22 mouse cellular contexts compared by ENCODE assay signal in genomic region chr3:142594547-142594946, GRCm38 (mm10). TPM values are rescaled to one million over a fixed set of nuclear protein-coding genes. Genes with fewer than 3 reads are reported as not detected.
"Had no signal": no experiment of that assay in that cellular context is flagged by ENCODE, and none has a peak within 500 bp of the region (broad histone marks: within the 10 kb centered on the region; RNA-seq: fewer than 3 reads in every experiment).

Gene Gbp2b (plus strand): TSS chr3:142594847.

- ATAC-seq: midbrain, embryonic 16.5 days had no signal

- H3K9ac ChIP-seq: lung, embryonic 14.5 days; midbrain, embryonic 12.5 days; neural tube, embryonic 13.5 days; neural tube, embryonic 15.5 days had no signal

- H3K4me1 ChIP-seq: midbrain, embryonic 10.5 days; midbrain, embryonic 12.5 days; neural tube, embryonic 13.5 days; neural tube, embryonic 15.5 days had no signal

- H3K4me3 ChIP-seq: midbrain, embryonic 10.5 days; midbrain, embryonic 12.5 days; myocyte; neural tube, embryonic 13.5 days; neural tube, embryonic 15.5 days had no signal

- H3K9me3 ChIP-seq: midbrain, embryonic 10.5 days; midbrain, embryonic 12.5 days; neural tube, embryonic 13.5 days; neural tube, embryonic 15.5 days had no signal

- H3K27ac ChIP-seq: midbrain, embryonic 10.5 days; midbrain, embryonic 12.5 days; neural tube, embryonic 13.5 days; neural tube, embryonic 15.5 days had no signal

- H3K36me3 ChIP-seq: midbrain, embryonic 10.5 days; midbrain, embryonic 12.5 days; neural tube, embryonic 13.5 days; neural tube, embryonic 15.5 days had no signal

- H3K4me2 ChIP-seq: lung, embryonic 14.5 days; midbrain, embryonic 12.5 days; neural tube, embryonic 13.5 days; neural tube, embryonic 15.5 days had no signal

- H3K27me3 ChIP-seq: midbrain, embryonic 12.5 days; neural tube, embryonic 13.5 days; neural tube, embryonic 15.5 days had no signal

- DNase-seq: lung, embryonic 14.5 days; lung, postnatal 10 days; lung, postnatal 4 days; midbrain, embryonic 14.5 days; retina, postnatal 1 day; right cerebral cortex, adult 18-20 months; right cerebral cortex, postnatal 25 days; right cerebral cortex, postnatal 4 days; spleen, adult 18-20 months; thymus, adult 18-20 months; thymus, postnatal 14 days; thymus, postnatal 36 days had no signal

RNA-seq across cellular contexts. Expression of gene Gbp2b, which starts in this region (rescaled TPM):
- total RNA-seq: megakaryocyte, adult 5-6 weeks; megakaryocyte-erythroid progenitor cell, adult 5-6 weeks had no signal
- polyA plus RNA-seq: lung, embryonic 14.5 days; midbrain, embryonic 10.5 days; midbrain, embryonic 12.5 days; midbrain, embryonic 14.5 days; midbrain, embryonic 16.5 days; neural tube, embryonic 11.5 days; neural tube, embryonic 13.5 days; neural tube, embryonic 15.5 days; stomach, embryonic 14.5 days had no signal
